Mouse (Mus musculus) liver, postnatal 0 days (tissue): ENCODE data around the gene Rai1. TPM values are rescaled to one million over a fixed set of nuclear protein-coding genes. Genes with fewer than 3 reads are reported as not detected.

Experiments used
- ATAC-seq: fragments of 200-750 bp; cut with Nextera tagmentation; 2 replicates; pipeline ENCODE4 v1.8.0; 2017; ENCODE audit warnings: mild to moderate bottlenecking, moderate library complexity
- DNase-seq: peaks from one replicate; pipeline ENCODE4 v3.0.0-alpha.2; 2016
- H3K27ac ChIP-seq: fragments of 300-500 bp; sonication (generic); 2 replicates; pipeline ENCODE4 v1.5.1; 2014; ENCODE audit warnings: antibody characterized with exemption, moderate library complexity, mild to moderate bottlenecking, low read depth
- H3K27me3 ChIP-seq: fragments of 300-500 bp; sonication (generic); 2 replicates; pipeline ENCODE4 v1.6.1; 2014; ENCODE audit warnings: low read length, control low read depth, mixed read lengths; ENCODE audit not compliant: insufficient read depth
- H3K36me3 ChIP-seq: fragments of 300-500 bp; sonication (generic); replicated peaks from 2 replicates; pipeline ENCODE4 v1.6.1; 2014; ENCODE audit warnings: mild to moderate bottlenecking, control low read depth, low read length, moderate library complexity, mixed read lengths; ENCODE audit not compliant: insufficient read depth
- H3K4me1 ChIP-seq: fragments of 300-500 bp; sonication (generic); 2 replicates; pipeline ENCODE4 v1.6.1; 2014; ENCODE audit warnings: antibody characterized with exemption, mild to moderate bottlenecking, control low read depth; ENCODE audit not compliant: insufficient read depth
- H3K4me2 ChIP-seq: fragments of 300-500 bp; sonication (generic); 2 replicates; pipeline ENCODE4 v1.6.1; 2014; ENCODE audit warnings: low read depth, mild to moderate bottlenecking, low read length, moderate library complexity, mixed read lengths
- H3K4me3 ChIP-seq: fragments of 300-500 bp; sonication (generic); 2 replicates; pipeline ENCODE4 v1.5.1; 2014; ENCODE audit warnings: low read depth, low read length
- H3K9ac ChIP-seq: fragments of 300-500 bp; sonication (generic); replicated peaks from 2 replicates; pipeline ENCODE4 v1.6.1; 2014; ENCODE audit warnings: mild to moderate bottlenecking, moderate library complexity
- H3K9me3 ChIP-seq: fragments of 300-500 bp; sonication (generic); 2 replicates; pipeline ENCODE4 v1.6.1; 2016; ENCODE audit warnings: mild to moderate bottlenecking, control low read depth, low read length, mixed read lengths
- CTCF ChIP-seq: sonication (generic); IDR thresholded peaks from 2 replicates; pipeline ENCODE4 v1.5.1; 2016; ENCODE audit warnings: antibody characterized with exemption, low read depth
- EP300 ChIP-seq: IDR thresholded peaks from 2 replicates; pipeline ENCODE4 v1.6.1; 2016; ENCODE audit warnings: antibody characterized with exemption, low read depth, mild to moderate bottlenecking
- WGBS: fragments of 180-500 bp; shearing (Covaris S2); extraction: QIAGEN DNeasy Blood & Tissue Kit; methylation state at CpG from one replicate; pipeline ENCODE4 v1.1.7; 2014; ENCODE audit not compliant: insufficient replicate concordance; 5-methylcytosine and 5-hydroxymethylcytosine counted together
- polyA plus RNA-seq: library from polyadenylated mRNA; unstranded; fragments of >200 nt; fragmentation: Nextera tagmentation; extraction: Ambion mirVana; gene quantifications from 2 replicates; pipeline ENCODE4 v1.2.1, GENCODE M21; 2015

Gene Rai1
- polyA plus RNA-seq, 1 experiment from 2014 or later, result 4.4 TPM

DNA sequence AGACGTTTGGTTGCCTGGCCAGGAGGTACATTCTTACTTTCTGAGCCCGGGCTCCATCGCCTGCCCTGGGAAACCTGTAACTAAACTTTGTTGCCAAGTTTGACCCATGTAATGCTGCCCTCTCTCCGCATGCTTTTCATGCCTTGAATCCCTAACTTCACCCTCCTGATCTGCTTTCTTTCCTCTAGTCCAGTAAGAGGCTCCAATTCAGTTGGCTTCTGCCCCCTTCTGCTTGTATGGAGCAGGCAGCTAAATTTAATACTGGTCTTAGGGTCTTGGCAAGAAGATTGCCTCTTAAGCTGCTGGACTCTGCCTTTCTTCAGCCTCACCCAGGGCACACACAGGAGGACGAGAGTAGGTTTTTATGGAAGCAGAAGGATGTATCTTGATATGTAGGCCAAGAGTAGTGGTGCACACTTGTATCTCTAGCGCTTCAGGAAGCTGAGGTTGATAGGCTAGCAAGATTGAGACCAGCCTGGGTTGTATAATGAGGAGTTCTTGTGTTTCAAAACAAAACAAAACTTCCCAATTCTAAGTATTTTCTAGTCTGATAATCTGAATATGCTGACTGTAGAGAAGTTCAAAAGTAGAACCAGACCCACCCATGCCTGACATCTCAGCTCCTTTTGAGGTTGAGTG, 10.9 kb downstream of the Rai1 start:
- H3K27me3 ChIP-seq, result no peaks in the 10 kb centered on the region
- peak overlapping the region; percentile 66 for H3K9ac ChIP-seq
- peak overlapping the region; percentile 95 for H3K4me2 ChIP-seq
- 15% methylated on average over 6 of the region's 6 CpGs for WGBS
- DNase-seq, result no peak
- H3K27ac ChIP-seq, result peak overlapping the region; percentile 93
- H3K36me3 ChIP-seq, result no peaks in the 10 kb centered on the region
- peaks cover 51% of the 10 kb centered on the region for H3K4me1 ChIP-seq
- peak overlapping the region; percentile 67 for H3K4me3 ChIP-seq
- no peak for ATAC-seq
- no peaks in the 10 kb centered on the region for H3K9me3 ChIP-seq
- TF ChIP-seq EP300 (no peak), CTCF (peak; percentile 33; the same call in 1 of the 2 replicates)

- Histone ChIP-seq H3K36me3 (no peaks in the 10 kb centered on the region), H3K4me3 (no peak overlapping the region), H3K4me2 (no peak overlapping the region), H3K27me3 (no peaks in the 10 kb centered on the region), H3K27ac (no peak overlapping the region), H3K9me3 (no peaks in the 10 kb centered on the region), H3K9ac (no peak overlapping the region), H3K4me1 (peaks cover 17% of the 10 kb centered on the region)
- TF ChIP-seq CTCF, result no peak
- no peak for TF ChIP-seq EP300
- 77% methylated on average over 2 of the region's 2 CpGs for WGBS
- DNase-seq, result no peak
- 0 out of 2 replicates have a peak, but pooled peaks have one; percentile 17 for ATAC-seq
Measured at GRCm38 (mm10) chr11:60120586-60121262, 15.9 kb downstream of the Rai1 start.

DNA sequence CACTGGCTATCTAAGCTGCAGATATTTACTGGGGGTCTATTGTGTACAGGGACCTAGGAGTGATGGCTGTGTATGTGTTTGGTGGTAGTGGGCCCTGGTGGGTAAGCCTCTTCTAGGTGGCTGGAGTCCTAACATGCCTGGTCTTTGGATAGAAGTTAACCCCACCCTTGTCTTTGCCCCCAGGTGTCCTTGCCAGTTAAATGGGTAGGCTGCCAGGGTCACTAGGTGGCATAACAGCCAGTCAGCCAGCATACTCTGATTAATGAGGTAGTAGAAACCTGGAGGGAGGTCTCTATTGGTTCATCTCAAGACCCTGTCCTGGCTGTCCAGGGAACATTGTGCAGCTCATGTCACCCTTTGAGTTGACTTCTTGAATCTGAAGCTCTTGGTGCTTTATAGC, 17.8 kb downstream of the Rai1 start:
- H3K4me2 ChIP-seq, result no peak overlapping the region
- no peak overlapping the region for H3K9ac ChIP-seq
- no peak for DNase-seq
- H3K27ac ChIP-seq, result no peak overlapping the region
- no peaks in the 10 kb centered on the region for H3K9me3 ChIP-seq
- H3K27me3 ChIP-seq, result no peaks in the 10 kb centered on the region
- ATAC-seq, result no peak
- no peaks in the 10 kb centered on the region for H3K36me3 ChIP-seq
- no peak overlapping the region for H3K4me3 ChIP-seq
- TF ChIP-seq CTCF, result no peak
- TF ChIP-seq EP300, result no peak
- H3K4me1 ChIP-seq, result peaks cover 11% of the 10 kb centered on the region

- Histone ChIP-seq H3K27ac (no peak overlapping the region), H3K4me3 (no peak overlapping the region), H3K9me3 (no peaks in the 10 kb centered on the region), H3K9ac (no peak overlapping the region), H3K4me1 (peaks cover 7% of the 10 kb centered on the region; the same call in 1 of the 2 replicates), H3K4me2 (no peak overlapping the region), H3K27me3 (no peaks in the 10 kb centered on the region), H3K36me3 (no peaks in the 10 kb centered on the region)
- no peak for DNase-seq
- TF ChIP-seq EP300 (no peak), CTCF (peak; percentile 31)
- ATAC-seq, result no peak
Measured at GRCm38 (mm10) chr11:60127048-60127447, 22.2 kb downstream of the Rai1 start.

DNA sequence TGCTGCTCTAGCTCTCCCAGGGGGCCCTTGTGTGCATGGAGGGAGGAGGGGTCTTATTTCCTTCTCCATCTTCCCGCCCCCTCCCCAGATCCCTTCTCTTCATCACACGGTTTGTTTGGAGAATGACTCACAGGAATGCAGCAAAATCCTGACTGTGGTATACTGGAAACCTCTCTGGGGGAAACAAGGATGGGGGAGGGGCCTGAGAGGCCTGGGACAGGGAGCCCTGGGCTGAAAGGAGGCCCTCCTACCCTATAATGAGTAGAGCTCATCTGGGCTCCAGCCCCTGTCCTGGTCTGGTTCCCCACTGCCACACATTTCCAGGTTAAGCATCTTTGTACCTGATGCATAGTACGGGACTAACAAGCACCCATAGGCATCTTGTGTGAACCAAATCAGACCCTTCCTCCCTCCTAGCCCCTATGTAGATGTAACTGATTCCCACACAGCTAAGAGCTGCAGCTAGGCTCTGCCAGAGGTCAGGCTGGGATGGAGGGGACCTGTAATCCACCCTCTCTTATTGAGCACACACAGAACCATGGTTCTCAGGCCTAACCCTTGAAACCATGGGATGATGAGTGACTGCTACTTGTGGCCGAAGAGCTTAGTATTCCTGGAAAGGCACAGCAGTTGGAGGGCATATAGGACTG, 23.2 kb downstream of the Rai1 start:
- Histone ChIP-seq H3K36me3 (no peaks in the 10 kb centered on the region), H3K4me2 (no peak overlapping the region), H3K4me1 (peaks cover 7% of the 10 kb centered on the region; the same call in 1 of the 2 replicates), H3K9me3 (no peaks in the 10 kb centered on the region), H3K27ac (no peak overlapping the region), H3K9ac (no peak overlapping the region), H3K27me3 (no peaks in the 10 kb centered on the region), H3K4me3 (no peak overlapping the region)
- DNase-seq (no peak), ATAC-seq (no peak)
- WGBS, result 71% methylated on average over 4 of the region's 4 CpGs
- TF ChIP-seq CTCF (no peak), EP300 (no peak)

DNA sequence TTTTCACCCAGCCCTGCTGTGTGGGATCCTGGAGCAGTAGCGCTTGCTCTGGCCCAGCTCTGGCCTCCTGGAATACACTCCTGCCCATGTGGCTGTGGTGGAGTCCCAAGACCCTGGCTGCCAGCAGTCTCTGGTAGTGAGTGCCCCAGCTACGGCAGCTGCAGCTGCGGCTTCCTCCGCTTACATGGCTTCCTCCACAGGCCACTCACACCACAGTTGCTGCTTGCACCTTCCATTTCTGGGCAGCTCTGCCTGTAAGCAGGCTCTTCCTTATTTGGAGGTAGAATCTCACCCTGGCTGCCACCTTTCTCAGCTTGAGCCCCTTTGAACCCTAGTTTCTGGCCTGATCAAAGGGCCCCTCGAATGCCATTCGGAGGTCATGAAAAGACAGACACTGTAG, 25.7 kb downstream of the Rai1 start:
- WGBS, result 58% methylated on average over 6 of the region's 6 CpGs
- H3K27ac ChIP-seq, result no peak overlapping the region
- H3K9ac ChIP-seq, result no peak overlapping the region
- H3K4me2 ChIP-seq, result no peak overlapping the region
- H3K4me1 ChIP-seq, result peaks cover 16% of the 10 kb centered on the region
- no peak for ATAC-seq
- no peak overlapping the region for H3K4me3 ChIP-seq
- no peak for DNase-seq
- TF ChIP-seq CTCF, result no peak
- no peak for TF ChIP-seq EP300
- H3K9me3 ChIP-seq, result no peaks in the 10 kb centered on the region
- no peaks in the 10 kb centered on the region for H3K36me3 ChIP-seq
- no peaks in the 10 kb centered on the region for H3K27me3 ChIP-seq
